Mouse (Mus musculus): ENCODE measurements around the gene Sec16a.

DNA sequence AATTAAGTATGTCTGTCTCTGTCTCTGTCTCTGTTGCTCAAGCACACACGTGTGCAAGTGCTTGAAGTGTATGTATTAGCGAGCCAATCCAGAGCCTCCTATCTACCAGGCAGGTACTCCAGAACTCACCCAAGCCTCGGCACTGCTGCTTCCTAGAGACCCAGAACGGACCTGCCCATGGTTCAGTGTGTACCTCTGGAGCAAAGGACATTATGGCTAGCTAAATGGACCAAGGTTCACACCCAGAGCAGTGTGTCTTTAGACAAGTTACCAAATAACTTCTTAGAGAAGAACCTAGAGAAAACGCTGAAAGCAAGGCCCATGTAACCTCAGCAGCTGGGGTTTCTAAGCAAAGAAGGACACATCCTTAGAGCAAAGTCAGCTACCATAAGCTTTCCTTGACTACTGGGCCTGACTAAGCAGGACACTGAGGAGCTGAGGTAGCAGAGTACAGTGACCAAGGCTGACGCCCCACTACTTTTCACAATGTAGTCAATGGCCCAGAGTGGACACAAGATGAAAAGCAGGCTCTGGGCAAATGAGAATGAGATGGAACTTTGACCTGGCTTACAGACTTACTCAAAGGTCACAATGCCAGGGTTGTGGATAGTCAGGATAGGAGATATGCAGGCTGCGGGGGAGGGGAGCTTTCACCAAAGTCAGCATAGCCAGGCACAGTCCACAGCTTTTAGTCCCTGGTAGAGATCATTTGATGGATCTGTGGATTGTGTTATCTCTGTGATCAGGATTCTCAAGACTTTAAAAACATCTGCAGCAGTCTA is 10.0 kb downstream of the Sec16a start:
- TF ChIP-seq POLR2A (IDR thresholded peaks at IDR 0.05; ENCODE audit: extremely low read depth, insufficient read depth, low read length), result no peak
- TF ChIP-seq CTCF (IDR thresholded peaks at IDR 0.05; ENCODE audit: extremely low read depth, insufficient read depth, low read length), result no peak
